Mouse (Mus musculus) embryonic fibroblast, embryonic 13.5 days (primary cell): ENCODE measurements around the gene Tspan1. TPM values are rescaled to one million over a fixed set of nuclear protein-coding genes. Genes with fewer than 3 reads are reported as not detected.

Source experiments
- H3K27ac ChIP-seq: 2 replicates; pipeline ENCODE4 v1.5.1; 2012; ENCODE audit warnings: low read length, control low read depth, inconsistent platforms; ENCODE audit not compliant: insufficient read depth
- H3K4me1 ChIP-seq: 2 replicates; pipeline ENCODE4 v1.6.1; 2011; ENCODE audit warnings: low read length; ENCODE audit not compliant: control insufficient read depth, insufficient read depth
- H3K4me3 ChIP-seq: 2 replicates; pipeline ENCODE4 v1.5.1; 2011; ENCODE audit warnings: mild to moderate bottlenecking, control low read depth, low read length; ENCODE audit not compliant: insufficient read depth
- CTCF ChIP-seq: IDR thresholded peaks from 2 replicates; pipeline ENCODE4 v1.5.1; 2011; ENCODE audit warnings: mild to moderate bottlenecking, control low read depth, low read length, moderate library complexity, borderline replicate concordance; ENCODE audit not compliant: insufficient read depth
- POLR2A ChIP-seq: IDR thresholded peaks from 2 replicates; pipeline ENCODE4 v1.6.1; 2011; ENCODE audit warnings: low read depth, mild to moderate bottlenecking, control low read depth, low read length, moderate library complexity
- polyA plus RNA-seq: library from polyadenylated mRNA; stranded (reverse); fragments of >200 nt; gene quantifications from 2 replicates; pipeline ENCODE4 v1.2.4, GENCODE M21; 2011; ENCODE audit warnings: low read depth; ENCODE audit not compliant: missing spikeins, insufficient read length

The Tspan1 gene
- polyA plus RNA-seq: not detected in 2 replicates

DNA sequence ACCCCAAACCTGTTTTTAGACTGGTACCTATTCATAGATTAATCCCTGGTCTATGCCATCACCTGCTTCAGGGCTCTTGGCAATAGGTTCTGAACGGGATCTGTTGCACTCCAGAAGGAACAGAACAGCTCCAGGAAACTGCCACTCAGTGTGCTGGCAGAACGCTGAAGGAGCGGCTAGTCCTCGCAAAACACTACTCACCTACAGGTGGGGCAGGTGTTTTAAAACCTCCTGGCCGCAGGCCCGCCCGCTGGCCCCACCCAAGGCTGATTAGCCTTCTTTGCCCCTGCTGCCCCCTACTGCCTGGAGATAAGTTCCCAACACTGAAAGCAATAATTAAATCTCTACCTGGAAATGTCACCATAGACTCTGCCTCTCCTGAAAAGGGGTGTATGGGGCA lies at the start of gene Tspan1:
Gene Tspan1, minus strand, starts transcription at position 198 of the 400 bp plus-strand sequence.
- Histone ChIP-seq H3K4me1 (peaks cover 15% of the 10 kb centered on the region), H3K4me3 (no peak within 1 kb of the TSS), H3K27ac (no peak within 1 kb of the TSS)
- TF ChIP-seq POLR2A (no peak), CTCF (no peak)

GRCm38 (mm10) chr4:116217046-116217445 lies 49.6 kb upstream of the Tspan1 start:
- Histone ChIP-seq H3K4me3 (no peak overlapping the region), H3K4me1 (no peaks in the 10 kb centered on the region), H3K27ac (no peak overlapping the region)
- no peak for TF ChIP-seq POLR2A
- TF ChIP-seq CTCF: no peak

- Histone ChIP-seq H3K4me3 (no peak overlapping the region), H3K27ac (no peak overlapping the region), H3K4me1 (no peaks in the 10 kb centered on the region)
- TF ChIP-seq POLR2A (no peak), CTCF (no peak)
Observed at GRCm38 (mm10) chr4:116215895-116216605, 48.6 kb upstream of the Tspan1 start.

DNA sequence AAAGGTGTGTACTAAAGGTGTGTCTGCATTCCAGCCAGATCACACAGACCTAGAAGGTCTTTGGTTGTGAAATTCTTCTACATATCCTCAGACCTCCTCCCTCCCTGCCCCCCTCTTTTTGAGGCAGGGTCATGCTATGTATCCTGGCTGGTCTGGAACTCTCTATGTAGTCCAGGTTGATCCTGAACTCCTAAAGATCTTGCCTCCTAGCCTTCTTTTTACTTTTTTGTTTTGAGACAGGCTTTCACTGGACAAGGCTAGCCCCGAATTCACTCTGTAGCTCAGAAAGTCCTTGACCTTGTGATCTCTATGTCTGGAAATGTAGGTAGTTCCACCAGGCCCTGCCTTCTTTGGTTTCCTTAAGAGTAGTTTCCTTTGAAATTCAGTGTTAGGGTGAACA lies 41.5 kb upstream of the Tspan1 start:
- Histone ChIP-seq H3K4me3 (no peak overlapping the region), H3K27ac (no peak overlapping the region), H3K4me1 (no peaks in the 10 kb centered on the region)
- no peak for TF ChIP-seq POLR2A
- no peak for TF ChIP-seq CTCF

DNA sequence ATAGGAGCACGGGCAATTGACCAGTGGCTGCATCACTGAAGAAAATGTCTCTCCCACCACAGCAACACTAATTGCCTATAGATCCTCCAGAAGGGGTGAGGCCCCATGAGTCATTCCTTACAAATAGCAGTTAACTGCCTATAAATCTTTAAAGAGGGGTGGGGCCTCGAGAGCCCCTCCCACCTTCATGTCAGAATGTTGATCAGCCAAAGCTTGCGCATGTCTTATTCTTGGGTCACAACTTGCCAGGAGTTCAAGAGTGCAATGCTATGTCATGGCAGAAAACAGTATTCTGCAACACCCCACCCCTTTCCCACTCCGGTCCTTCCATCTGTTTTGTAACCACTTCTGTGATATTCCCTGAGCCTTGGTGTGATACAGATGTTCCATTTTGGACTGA lies 39.1 kb upstream of the Tspan1 start:
- H3K4me1 ChIP-seq: no peaks in the 10 kb centered on the region
- TF ChIP-seq CTCF (no peak), POLR2A (no peak)
- H3K4me3 ChIP-seq: no peak overlapping the region
- H3K27ac ChIP-seq: no peak overlapping the region

GRCm38 (mm10) chr4:116204422-116204821 lies 37.0 kb upstream of the Tspan1 start:
- no peak for TF ChIP-seq POLR2A
- TF ChIP-seq CTCF: no peak

DNA sequence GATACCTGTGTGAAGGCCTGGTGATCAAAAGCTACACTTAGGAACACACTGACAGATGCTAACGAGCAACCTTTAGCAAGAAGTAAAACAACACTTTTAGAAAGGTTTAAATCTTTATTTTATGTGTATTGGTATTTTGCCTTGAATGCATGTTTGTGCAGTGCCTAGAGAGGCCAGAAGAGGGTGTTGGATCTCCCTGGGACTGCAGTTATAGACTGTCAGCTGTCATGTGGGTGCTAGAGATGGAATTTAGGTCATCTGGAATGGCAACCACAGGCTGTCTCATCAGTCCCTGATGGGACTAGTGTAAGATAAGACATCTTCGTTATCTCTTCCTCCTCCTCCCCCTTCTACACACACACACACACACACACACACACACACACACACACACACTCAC lies 31.0 kb upstream of the Tspan1 start:
- no peak overlapping the region for H3K4me3 ChIP-seq
- TF ChIP-seq CTCF: no peak
- no peak for TF ChIP-seq POLR2A
- H3K4me1 ChIP-seq: no peaks in the 10 kb centered on the region
- H3K27ac ChIP-seq: no peak overlapping the region

More at GRCm38 (mm10) chr4:116204422-116204821, 37.0 kb upstream of the Tspan1 start:
- H3K4me1 ChIP-seq: no peaks in the 10 kb centered on the region
- H3K4me3 ChIP-seq: no peak overlapping the region
- no peak overlapping the region for H3K27ac ChIP-seq

GRCm38 (mm10) chr4:116193583-116194383 lies 26.4 kb upstream of the Tspan1 start:
- Histone ChIP-seq H3K4me3 (no peak overlapping the region), H3K4me1 (no peaks in the 10 kb centered on the region), H3K27ac (no peak overlapping the region)
- TF ChIP-seq CTCF: no peak
- no peak for TF ChIP-seq POLR2A

- Histone ChIP-seq H3K4me1 (no peaks in the 10 kb centered on the region), H3K27ac (no peak overlapping the region), H3K4me3 (no peak overlapping the region)
- TF ChIP-seq POLR2A (no peak), CTCF (no peak)
Observed at GRCm38 (mm10) chr4:116192286-116192835, 25.0 kb upstream of the Tspan1 start.
